Mouse (Mus musculus) regulatory T cell (primary cell): ENCODE results near the gene Palmd.

Source experiments
- in situ Hi-C: fragments of 300-600 bp; cut with MboI, MseI; formaldehyde crosslinking; loops from one replicate; pipeline ENCODE4 v1.15.1; 2025; ENCODE audit warnings: high pct_unique_total_duplicates

Gene Palmd

DNA sequence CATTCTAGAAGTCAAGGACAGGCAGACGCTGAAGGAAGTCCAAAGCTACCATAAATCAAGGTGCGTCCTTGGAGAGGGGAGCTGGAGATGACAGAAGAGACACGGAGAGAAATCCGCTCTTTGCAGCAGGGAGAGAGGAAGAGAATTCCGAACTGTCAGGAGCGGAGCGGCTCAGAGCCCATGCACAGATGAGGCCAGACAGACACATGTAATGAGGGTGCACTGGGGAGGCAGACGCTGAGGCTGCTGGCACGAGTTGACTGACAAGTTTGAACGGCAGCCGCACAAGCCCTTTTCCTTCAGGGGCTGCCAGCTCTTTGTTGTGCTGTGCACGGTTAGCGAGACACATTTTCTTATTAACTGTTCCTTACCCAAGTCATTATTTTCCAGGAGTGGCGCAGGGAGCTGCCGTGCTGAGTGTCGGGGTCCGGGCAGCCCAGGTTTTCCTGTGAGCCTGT, at the start of gene Palmd:
Gene Palmd (minus strand): TSS at position 448 of the 458 bp plus-strand sequence.
- in situ Hi-C loops = no loop called here

DNA sequence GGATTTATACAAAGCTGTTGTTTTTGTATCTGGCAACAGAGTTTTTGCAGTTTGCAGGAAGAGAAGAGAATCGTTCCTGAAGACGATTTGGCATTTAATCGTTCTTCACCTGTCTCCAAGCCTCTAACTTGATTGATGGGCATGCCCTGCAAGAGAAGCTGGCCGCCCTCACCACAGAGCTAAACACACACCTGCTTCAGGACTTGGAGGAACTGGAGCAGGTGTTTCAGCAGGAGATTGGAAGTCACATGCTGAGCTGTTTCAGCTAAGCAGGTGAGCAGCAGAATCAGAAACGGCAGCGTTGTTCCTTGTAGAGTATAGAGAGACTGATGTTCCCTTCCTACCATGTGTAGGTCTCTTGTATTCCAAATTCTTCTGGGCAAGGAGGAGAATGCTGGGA, 41.4 kb upstream of the Palmd start:
- in situ Hi-C loops = no loop called here

DNA sequence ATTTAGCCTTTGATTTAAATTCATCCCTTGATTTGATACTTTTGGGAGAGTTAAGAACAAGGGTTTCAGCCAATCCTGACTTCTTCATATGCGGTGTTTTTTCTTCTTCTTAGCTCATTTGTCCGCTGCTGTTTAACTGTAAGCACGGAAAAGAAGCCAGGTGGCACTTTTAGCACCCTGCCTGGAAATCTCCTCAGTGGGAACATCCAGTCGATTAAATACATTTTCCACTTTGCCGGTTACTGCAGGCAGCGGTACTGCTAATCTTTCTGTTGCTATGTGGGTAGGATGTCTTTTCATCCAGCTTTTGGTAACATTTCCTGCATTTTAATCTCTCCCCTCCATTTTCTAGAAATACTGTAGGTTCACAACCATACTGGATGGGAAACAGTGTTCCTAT, 38.6 kb upstream of the Palmd start:
- in situ Hi-C loops = no loop called here

DNA sequence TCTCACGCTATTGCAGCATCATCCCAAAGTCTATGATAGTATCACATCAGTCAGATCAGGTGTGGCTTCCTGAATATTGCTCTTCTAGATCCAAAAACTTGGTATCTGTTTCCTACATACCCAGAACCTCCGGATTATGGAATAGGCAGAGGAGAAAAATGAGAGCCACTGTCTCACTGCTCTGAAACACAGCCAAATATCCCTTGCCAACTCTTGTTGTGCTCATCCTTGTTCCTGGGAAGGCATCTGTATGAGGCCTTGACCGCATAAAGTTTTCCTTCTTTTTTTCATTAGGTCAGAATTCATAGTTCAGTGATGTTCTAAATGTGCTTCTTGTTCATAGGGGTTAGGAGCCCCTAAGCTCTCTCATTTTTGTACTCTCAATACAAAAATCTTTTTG, 37.8 kb upstream of the Palmd start:
- in situ Hi-C loops = no loop called here

DNA sequence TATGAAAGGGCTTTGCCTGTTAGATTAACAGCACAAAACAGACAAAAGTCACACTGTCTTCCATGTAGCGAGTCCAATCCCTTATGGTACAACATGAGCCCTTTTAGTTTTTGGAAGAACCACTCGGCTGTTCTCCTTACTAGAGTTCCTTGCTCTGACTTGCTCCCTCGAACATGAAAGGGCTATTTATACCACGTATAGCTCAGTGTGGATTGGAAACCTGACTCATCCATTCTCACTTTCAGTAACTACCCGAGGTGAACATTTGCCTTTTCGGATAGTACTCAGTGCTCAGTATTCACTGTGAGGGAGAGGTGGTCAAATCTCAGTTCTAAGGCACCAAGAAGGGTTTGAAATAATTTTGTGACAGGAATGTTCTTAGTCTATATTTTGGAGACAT, 34.6 kb upstream of the Palmd start:
- in situ Hi-C loops = no loop called here

DNA sequence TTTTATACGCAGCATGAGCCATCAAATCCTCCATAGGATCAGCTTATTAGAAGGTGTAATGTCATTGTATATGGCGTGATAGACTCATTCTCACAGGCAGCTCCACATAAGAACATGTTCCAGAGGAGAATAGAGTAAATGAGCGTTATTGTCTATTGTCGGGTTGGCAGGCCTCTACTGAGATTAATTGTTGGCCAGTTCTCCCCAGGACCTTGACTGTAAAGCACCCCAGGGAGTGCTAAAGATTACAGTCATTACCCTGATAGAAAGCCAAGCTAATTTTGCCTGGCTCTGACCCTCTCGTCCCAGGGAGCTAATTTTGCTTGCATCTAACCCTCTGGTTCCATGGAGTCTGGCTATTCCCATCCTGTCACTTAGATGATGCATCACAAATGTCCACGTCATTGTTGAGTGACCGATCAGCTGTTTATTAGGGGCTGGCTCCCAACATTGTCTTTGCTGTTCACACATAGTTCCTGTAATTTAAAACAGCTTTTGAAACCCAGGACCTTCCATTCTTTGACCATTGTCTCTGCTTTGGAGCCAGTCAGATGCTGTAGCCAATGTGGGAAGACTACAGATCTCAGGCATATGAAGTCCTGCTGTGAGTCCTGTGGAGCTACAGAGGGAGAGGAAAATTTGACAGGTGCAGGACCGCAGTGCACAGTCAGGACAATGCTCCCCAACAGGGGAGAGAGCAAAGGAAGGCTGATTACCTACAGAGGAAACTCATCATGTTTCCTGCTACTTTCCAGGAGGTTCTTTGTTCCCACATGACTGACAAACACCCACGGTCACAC, 33.1 kb upstream of the Palmd start:
- in situ Hi-C loops = no loop called here

DNA sequence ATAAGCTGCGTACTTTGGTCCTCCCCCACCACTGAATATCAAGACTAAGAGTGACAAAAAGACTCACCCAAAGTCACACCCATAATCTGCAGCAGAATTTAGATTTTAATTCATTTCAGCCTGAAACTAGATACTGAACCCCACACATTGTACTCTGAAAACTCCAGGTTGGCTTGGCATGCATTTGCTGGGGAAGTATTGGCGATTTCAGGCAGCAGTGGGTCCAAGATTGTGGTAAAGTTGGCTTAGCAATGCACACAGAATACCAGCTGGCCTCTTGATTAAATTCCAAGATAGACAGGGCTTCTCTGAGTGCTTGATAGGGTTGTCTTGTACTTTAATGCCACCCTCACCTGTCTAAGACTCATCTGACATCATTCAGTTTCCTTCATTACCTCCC, 24.2 kb upstream of the Palmd start:
- in situ Hi-C loops = no loop called here

DNA sequence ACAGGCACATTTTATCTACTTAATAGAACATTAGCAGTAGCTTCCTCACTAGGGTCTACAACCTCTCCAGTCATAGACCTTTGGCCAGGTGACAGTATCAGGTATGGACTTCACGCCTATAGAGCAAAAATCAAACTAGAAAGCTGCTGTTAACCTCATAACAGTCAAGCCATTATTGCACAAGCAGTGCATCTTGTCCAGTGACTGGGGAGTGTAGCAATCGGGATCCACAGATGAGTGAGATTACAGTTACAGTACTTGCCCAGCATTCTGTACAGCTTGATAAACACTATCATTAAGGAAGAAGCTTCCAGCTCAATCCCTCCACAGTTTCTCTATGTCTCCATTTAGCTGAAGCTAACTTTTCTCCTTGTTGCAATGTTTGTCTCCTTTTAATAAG, 22.4 kb upstream of the Palmd start:
- in situ Hi-C loops = no loop called here

DNA sequence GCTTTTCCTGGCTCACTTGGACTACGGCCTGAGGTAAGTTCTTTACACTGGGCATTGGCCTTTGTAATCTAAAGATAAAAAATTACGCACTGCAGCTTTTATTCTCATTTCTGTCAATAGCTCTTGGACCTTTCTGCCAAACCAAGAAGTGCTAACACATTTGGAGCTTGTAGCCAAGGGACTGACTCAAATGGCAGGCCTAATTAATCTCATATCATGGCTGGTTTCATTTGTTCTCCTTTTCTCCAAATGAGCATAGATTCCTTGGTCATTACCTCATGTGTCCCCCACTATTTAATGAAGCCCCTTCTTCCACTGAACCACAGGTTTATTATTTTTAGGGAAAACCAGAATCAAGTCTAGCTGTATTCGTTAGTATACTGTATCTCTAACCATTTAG, 19.4 kb upstream of the Palmd start:
- in situ Hi-C loops = no loop called here

DNA sequence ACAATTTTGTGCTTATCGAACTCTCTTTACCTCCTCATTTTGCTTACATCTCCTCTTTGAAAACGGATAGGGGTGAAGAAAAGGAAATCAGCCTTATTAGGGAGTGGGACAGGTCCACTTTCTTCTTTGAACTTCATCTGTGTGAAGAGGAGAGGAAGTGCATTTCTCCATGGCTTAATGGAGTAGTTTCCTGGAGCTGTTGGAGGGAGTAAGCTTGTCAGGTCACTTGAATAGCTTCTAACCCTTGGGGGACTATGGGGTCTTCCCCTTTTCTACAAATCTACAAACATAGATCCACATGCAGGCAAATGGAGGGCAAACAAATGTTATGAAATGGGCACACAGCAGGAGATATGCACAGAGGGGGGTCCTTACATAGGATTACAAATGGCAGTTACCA, 17.7 kb upstream of the Palmd start:
- in situ Hi-C loops = no loop called here

DNA sequence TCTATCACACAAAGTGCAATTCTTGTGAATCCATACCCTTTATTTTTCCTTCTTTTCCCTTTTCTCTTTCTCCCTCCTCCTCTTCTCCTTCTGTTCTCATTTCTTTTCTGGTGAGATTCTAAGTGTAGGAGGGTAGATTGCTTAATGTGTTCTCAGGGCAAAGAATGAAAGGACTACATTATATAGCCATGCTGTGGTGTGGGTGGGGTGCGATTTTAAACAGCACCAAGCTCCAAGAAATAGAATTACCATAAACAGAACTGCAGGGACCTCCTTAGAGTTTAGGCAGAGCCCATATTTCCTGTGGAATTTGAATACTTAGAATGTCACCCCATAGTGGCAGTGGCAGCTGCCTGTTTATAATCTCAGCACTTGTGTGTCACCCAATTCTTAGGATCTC, 17.0 kb upstream of the Palmd start:
- in situ Hi-C loops = no loop called here

DNA sequence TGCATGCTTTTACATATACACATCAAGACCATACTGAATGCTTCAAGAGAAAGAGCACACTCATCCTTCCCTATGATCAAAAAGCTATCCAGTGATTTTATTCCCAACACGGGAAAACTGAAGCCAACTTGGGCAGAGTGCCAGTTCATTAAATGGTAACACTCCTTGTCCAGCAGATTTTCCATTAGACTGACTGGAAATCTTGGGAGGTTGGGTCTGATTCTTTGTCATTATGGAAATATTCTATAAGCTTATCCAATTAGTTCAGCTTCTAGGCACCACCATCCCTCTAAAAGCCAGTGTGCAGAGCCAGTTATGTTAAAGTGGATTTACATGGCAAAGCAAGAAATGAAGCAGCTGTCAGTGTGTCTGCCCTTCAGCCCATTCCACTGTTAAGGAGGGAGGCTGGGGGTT, 16.3 kb upstream of the Palmd start:
- in situ Hi-C loops = no loop called here

DNA sequence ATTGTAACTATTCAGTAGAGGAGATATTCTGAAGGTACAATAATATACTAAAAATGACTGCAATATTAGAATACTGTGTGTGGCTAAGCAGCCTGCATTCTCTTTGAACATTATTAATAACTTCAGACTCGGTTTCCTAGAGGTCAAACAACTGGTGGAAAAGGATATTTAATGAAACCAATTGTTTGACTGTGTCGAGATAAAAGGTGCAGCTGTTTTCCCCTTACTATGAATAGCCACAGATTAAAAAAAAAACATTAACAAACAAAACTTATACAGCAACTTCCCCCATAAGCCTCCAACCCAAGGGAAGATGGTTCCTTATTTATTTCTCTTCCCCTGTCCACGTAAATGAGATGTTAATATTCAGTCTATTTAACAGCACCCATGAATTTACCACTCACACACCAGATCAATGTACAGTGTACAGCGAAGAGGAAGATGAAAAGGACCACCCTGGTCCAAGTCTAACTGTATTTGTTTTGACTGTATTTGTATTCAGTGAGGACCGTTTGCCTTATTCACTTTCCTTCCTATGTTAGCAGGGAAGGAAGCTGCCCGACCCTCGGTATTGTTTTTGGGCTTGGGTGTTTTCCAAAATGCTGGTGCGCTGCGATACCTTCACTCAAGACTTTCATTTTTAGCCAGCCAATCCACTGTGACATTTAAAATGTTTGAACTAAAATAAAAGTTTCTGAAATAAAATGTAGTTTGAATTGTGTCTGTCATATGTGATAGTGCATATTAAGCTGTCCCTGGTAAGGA, 13.2 kb upstream of the Palmd start:
- in situ Hi-C loops = no loop called here

DNA sequence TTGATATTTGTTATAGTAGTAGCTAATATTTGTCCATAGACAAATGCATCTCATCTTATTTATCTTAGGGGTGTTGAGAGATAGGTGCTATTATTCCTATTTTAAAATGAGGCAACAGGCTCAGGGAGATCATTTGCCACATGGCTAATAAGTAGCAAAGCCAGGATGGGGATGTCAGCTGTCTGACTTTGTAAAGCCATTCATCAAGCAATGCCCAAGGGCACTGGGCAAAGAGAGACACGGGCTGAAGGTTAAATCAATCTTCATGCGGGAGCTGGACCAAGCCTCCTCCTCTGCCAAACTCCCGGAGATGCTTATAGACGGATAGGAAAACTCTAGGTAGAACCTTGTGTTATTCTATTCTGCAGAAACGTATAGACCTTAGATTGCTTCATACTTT, 999 bp upstream of the Palmd start:
- in situ Hi-C loops = no loop called here

DNA sequence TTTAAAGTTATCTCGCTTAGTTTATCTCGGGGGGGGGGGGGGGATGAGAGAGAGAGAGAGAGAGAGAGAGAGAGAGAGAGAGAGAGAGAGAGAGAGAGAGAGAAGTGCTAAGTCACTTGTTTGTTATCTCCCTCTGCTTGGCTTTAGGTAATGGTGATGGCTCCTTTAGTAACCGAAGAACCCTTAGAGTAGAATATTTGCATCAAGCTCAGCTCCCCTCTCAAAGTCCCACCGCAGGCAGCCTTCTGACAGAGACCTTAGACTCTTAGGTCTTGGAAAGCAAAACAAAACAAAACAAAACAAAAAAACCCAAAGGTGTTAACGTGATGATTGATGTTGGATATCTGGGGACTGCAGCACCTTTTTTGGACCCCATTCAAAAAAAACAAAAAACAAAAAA, 216 bp upstream of the Palmd start:
- in situ Hi-C loops = no loop called here

DNA sequence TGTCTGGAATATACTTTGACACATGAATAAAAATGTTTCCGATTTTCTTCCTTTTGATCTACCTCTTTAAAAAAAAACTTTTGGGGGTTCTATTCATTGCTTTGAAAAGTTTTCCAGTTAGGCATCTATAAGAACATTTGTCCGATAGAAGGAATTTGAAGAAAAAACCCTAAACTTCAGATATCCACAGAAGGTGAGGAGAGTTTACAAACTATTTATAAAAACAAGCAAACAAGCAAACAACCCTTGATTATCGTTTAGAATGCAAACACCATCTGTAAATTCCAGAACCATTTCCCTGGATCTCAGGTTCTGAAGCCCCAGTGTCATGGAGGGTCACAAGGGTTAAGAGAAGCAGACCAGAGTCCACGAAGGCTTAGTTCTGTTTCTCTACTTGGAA, 820 bp downstream of the Palmd start, which contains the start of gene 4930455H04Rik:
Gene 4930455H04Rik (plus strand): TSS at position 301 of the 400 bp plus-strand sequence.
- in situ Hi-C loops = no loop called here

DNA sequence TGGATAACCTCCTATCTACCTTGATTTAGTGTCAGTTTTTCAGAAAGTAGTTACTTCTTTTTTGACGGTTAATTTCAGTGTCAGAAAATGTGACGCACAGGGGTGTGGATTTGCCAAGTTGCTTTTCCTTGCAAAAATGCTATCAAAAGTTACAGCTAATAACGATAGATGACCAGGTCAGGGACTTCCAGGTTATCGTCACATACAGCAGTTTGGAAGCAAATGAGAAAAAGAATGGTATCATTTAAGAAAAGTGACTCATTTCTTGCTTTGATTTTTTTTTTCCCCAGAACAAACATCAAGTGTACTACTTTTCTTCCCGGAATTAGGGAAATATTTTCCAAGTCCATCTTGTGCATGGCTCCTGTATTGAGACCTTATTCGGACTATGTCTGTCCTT, 1.4 kb downstream of the Palmd start:
- in situ Hi-C loops = no loop called here

DNA sequence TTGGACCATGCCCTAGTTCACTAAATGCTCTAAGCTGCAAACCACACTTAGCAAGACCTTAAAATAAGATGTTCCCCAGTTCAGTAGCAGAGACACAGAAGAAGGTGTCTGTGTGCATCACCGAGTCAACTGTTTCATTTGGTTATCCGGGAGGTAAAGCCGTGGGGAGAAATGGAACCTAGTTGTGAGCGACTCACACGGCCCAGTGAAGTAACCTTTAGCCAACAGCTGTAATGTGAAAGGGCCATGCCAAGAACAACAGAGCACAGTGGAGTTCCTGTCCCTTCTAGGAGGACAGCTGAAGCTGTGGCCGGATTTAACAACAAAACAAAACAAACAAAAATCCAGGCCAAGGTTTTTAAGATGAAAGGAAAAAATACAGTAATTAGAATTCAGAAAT, 2.0 kb downstream of the Palmd start:
- in situ Hi-C loops = no loop called here

DNA sequence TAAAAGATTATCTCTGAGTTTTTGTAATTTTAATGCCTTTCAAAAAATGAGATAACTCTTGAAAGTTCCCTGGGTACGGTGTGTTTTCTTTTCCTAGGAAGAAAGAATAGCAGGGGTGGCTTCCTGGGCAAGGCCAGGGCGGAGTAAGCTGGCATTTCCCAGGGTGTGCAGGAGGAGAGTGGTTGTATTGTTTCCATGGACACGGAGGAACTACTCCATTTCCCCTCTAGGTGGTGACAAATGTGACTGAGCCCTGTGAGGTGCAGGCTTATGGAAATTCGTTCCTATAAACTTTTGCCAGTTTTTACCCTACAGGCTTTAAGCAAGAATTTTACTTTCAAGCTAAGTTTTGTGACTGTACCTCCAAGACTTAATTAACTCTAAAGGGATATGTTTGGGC, 2.6 kb downstream of the Palmd start:
- in situ Hi-C loops = no loop called here

DNA sequence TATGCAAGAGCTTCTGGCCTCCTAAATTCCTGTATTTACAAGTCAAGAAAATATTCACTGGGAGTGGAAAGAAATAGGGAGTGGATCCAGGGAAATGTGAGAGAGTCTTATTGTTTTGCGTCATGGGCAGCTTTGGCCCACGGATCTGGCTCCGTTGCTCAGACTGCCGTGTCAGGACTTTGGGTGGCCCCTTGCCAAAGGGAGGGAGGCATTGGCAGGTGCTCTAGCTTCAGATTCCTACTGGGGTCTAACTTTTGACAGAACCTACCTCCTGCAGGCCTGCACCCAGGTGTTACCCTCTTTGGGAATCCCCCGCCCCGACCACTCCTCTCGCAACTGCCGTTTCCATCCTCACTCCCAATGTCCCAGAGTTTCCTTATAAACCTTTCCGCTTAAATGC, 4.4 kb downstream of the Palmd start:
- in situ Hi-C loops = no loop called here

DNA sequence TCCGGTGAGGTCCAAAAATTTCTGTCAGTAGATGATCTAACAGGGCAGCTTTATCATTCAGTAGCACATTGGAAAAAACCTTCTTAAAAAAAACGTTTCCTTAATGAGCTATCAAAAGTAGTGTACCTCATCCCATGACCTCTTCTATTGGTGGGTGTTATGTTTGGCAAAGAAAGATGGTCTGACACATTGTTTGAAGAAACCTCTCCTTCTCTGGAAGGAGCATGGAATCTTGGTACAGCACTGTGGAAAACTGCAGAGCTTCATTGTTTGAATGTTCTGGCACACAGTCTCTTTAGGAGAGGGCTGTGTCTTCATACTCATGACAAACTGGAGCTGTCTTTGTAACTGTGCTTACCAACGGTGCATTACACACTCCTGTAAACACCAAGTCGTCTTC, 5.6 kb downstream of the Palmd start:
- in situ Hi-C loops = no loop called here

DNA sequence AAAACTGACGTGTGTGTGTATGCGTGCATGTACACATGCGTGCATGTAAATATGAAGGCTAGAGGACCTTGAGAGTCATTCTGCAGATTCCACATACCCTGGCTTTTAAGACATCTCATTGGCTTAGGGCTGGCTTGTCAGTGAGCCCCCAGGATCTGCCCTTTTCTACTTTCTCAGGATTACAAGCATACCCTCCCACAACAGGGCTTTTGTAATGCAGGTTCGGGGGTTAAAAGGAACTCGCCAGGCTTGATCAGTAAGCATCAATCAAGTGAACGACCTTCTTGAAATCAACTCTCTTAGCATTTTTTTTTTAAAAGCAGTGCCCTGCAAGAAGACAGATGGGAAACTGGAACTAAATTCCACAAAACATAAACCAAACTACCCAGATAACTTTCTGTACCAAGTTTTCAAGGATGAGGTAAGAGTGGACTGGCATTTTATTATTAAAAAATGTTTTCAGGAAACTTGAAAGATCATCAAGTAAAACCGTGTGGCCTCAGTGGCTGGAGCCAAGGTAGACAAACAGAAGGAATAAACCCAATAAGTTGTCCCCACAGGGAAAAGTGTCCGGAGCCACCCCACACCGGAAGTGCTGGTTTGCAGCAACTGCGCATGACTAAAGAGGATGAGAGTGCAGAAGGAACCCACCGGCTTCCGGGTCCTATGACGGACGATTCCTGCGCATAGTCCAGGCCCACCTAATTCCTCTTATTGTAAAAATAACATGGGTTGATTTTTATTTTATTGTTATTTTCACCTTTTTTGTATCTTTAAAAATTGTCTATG, 7.2 kb downstream of the Palmd start:
- in situ Hi-C loops = no loop called here
